Mouse (Mus musculus): ENCODE measurements around the gene Lhx8. TPM values are rescaled to one million over a fixed set of nuclear protein-coding genes. Genes with fewer than 3 reads are reported as not detected.

Gene Lhx8
- polyA plus RNA-seq, 1 experiment from 2014 or later: 25.3 TPM

GRCm38 (mm10) chr3:154332941-154333340, 2.5 kb upstream of the Lhx8 start:
- ATAC-seq (replicated peaks): no peak

DNA sequence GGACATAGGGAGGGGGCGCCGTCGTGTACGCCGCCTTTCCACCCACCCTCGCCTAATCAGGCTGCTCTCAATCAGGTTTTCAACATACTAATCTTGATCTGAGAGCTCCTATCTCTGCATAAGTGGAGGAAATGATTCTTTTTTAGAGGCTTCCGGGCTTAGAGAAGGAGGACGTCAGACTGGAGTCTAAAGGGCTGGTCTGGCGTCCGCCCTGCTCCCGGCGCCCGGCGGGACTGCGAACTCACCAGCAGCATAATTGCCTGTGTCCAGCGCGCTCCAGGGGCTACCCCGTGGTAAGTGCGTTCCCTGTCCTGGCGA, 1.7 kb upstream of the Lhx8 start:
- Histone ChIP-seq H3K4me1 (peaks cover 32% of the 10 kb centered on the region), H3K9me3 (no peaks in the 10 kb centered on the region), H3K9ac (replicated peaks) (no peak overlapping the region), H3K4me3 (peak overlapping the region; percentile 6; the same call in 1 of the 2 replicates), H3K27me3 (peaks cover 54% of the 10 kb centered on the region), H3K4me2 (replicated peaks) (no peak overlapping the region), H3K36me3 (no peaks in the 10 kb centered on the region), H3K27ac (replicated peaks) (no peak overlapping the region)
- no peak for ATAC-seq (replicated peaks)
- under 1% methylated on average over 20 of the region's 20 CpGs for WGBS

More at GRCm38 (mm10) chr3:154332941-154333340, 2.5 kb upstream of the Lhx8 start:
- H3K4me2 ChIP-seq (replicated peaks): no peak overlapping the region
- peaks cover 30% of the 10 kb centered on the region for H3K4me1 ChIP-seq
- 2% methylated on average over 15 of the region's 15 CpGs for WGBS
- no peak overlapping the region for H3K27ac ChIP-seq (replicated peaks)
- no peak overlapping the region for H3K4me3 ChIP-seq
- peaks cover 53% of the 10 kb centered on the region for H3K27me3 ChIP-seq
- H3K36me3 ChIP-seq: no peaks in the 10 kb centered on the region
- H3K9ac ChIP-seq (replicated peaks): no peak overlapping the region
- H3K9me3 ChIP-seq: no peaks in the 10 kb centered on the region

DNA sequence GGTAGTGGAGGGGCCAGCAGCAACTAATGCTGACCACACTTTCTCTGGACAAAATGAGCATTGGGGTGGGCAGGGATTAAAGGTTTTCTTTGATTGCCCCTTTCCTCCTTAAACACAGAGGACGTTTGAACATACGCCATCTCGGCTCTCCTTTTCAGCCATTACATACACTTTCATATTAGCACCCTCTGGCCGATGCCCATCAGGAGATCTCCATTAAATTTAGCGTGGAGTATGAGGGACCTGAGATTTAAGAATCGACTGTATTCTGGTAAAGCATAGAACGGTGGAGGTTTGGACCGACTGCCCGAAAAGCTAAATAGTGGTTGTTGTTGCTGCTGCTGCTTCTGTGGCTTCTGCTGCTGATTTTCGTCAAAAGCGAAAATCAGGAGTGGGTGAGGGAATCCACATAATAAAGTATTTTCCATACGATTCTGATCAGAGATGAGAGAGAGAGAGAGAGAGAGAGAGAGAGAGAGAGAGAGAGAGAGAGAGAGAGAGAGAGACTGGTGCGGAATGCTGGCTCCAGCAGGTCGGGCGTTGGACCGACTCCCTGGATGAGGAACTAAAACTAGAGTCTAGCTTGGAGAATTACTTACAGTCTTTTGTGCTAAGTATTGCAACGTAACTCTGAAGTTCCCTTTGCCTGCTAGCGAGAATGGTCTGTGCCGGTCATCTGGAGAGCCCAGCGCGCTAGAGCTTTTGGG, 1.2 kb upstream of the Lhx8 start:
- peaks cover 32% of the 10 kb centered on the region for H3K4me1 ChIP-seq
- H3K4me2 ChIP-seq (replicated peaks): no peak overlapping the region
- no peaks in the 10 kb centered on the region for H3K9me3 ChIP-seq
- H3K9ac ChIP-seq (replicated peaks): no peak overlapping the region
- under 1% methylated on average over 21 of the region's 21 CpGs for WGBS
- H3K36me3 ChIP-seq: no peaks in the 10 kb centered on the region
- H3K4me3 ChIP-seq: peak overlapping the region; percentile 6; the same call in 1 of the 2 replicates
- no peak for ATAC-seq (replicated peaks)
- H3K27ac ChIP-seq (replicated peaks): no peak overlapping the region
- H3K27me3 ChIP-seq: peaks cover 59% of the 10 kb centered on the region

- no peak for ATAC-seq (replicated peaks)
- Histone ChIP-seq H3K36me3 (no peaks in the 10 kb centered on the region), H3K27ac (replicated peaks) (no peak overlapping the region), H3K4me1 (peaks cover 32% of the 10 kb centered on the region), H3K9me3 (no peaks in the 10 kb centered on the region), H3K9ac (replicated peaks) (no peak overlapping the region), H3K4me3 (no peak overlapping the region), H3K4me2 (replicated peaks) (no peak overlapping the region), H3K27me3 (peaks cover 60% of the 10 kb centered on the region)
- WGBS: 1% methylated on average over 10 of the region's 10 CpGs
Measured at GRCm38 (mm10) chr3:154331003-154331340, 513 bp upstream of the Lhx8 start.

DNA sequence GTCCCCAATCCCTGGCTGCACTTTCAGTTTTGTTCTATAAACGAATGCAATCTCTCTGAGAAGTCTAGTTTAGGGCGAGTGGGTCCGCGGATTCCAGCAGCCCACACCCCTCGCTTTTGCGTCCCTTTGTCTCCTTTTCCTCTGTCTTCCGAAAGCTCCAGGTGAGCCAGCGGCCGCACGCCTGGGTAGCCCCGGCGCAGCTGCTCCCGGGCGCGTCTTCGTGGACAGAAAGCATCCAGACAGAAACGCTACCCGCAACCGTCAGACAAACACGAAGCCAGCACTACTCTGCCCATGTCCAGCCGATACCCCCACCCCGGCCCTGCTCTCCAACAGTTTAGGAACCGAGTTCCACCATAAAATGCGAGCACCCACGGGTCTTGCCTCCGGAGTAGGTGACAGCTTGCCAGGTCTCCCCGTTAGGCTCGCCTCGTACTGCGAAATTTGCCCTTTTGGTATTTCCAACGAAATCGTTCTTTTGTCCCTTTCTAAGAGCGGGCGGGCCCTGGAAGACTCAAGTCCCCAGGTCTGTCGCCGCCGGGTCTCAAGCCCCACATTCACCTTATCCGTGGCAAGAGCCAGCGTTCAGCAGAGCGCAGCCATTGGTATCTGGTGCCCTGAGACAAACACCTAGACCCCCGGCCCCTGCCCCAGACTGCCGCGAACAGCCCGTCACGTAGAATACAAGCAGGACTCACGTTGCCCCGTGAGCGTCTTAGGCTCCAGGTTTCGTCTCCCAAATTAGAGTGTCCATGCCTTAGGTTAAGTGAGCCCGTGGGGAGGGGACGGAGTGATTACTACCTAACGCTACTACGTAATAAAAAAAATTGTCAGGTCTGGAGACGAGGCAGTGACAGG, 907 bp downstream of the Lhx8 start:
- Histone ChIP-seq H3K4me1 (peaks cover 32% of the 10 kb centered on the region), H3K9me3 (no peaks in the 10 kb centered on the region), H3K27me3 (peaks cover 59% of the 10 kb centered on the region), H3K9ac (replicated peaks) (no peak overlapping the region; the same call in 1 of the 2 replicates), H3K4me3 (peak overlapping the region; percentile 41), H3K36me3 (no peaks in the 10 kb centered on the region), H3K27ac (replicated peaks) (peak overlapping the region; percentile 38), H3K4me2 (replicated peaks) (peak overlapping the region; percentile 70)
- under 1% methylated on average over 54 of the region's 54 CpGs for WGBS
- 0 out of 2 replicates have a peak, but pooled peaks have one; percentile 4 for ATAC-seq (replicated peaks)

- H3K4me1 ChIP-seq: peaks cover 32% of the 10 kb centered on the region
- WGBS: under 1% methylated on average over 22 of the region's 22 CpGs
- peak overlapping the region; percentile 43; the same call in 1 of the 2 replicates for H3K9ac ChIP-seq (replicated peaks)
- no peaks in the 10 kb centered on the region for H3K9me3 ChIP-seq
- no peaks in the 10 kb centered on the region for H3K36me3 ChIP-seq
- peak overlapping the region; percentile 52 for H3K27ac ChIP-seq (replicated peaks)
- peaks cover 58% of the 10 kb centered on the region for H3K27me3 ChIP-seq
- peak overlapping the region; percentile 41 for H3K4me3 ChIP-seq
- H3K4me2 ChIP-seq (replicated peaks): peak overlapping the region; percentile 70
- ATAC-seq (replicated peaks): no peak
Measured at GRCm38 (mm10) chr3:154328721-154329322, 1.6 kb downstream of the Lhx8 start.

DNA sequence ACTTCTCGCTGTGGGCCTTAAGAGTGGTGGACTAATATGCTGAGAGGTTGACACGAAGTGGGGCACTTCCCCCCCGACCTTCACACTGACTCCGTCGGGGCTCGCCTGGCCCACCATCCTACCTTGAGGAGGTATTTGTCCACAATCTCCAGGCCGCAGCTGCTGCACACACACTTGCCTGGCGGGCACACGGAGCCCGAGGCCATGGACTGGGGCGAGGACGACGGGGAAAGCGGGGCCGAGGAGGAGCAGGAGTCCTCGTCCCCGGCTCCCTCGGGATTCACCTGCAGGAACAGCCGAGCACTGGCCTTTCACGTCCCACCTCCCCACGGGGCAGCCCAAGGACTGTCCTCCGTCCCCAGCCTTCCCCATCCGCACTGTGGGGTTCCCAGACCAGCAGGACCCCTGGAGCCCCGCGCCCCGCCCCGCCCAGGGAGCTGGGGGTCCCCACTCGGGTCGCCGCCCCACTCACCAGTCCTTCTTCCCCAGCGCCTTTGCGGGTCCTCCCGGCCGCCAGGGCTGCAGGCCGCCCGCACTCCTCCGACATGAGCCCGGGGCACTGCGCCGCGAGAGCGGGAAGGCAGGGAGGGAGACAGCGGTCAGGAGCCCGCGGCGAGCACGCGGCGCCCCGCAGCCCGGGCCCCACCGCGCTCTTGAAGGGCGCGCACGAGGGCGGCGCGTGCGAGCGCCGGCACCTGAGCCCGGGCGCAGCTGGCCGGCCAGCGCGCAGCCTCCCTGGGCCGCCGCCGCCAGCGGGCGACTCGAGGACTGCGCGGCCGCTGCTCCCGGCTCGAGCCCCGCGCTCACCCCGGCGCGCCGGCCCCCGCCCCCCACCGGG, 2.4 kb downstream of the Lhx8 start:
- peak; percentile 80 for ATAC-seq (replicated peaks)
- WGBS: 1% methylated on average over 66 of the region's 86 CpGs
- peak overlapping the region; percentile 52 for H3K27ac ChIP-seq (replicated peaks)
- H3K36me3 ChIP-seq: no peaks in the 10 kb centered on the region
- H3K9me3 ChIP-seq: no peaks in the 10 kb centered on the region
- peaks cover 57% of the 10 kb centered on the region for H3K27me3 ChIP-seq
- peaks cover 32% of the 10 kb centered on the region for H3K4me1 ChIP-seq
- peak overlapping the region; percentile 70 for H3K4me2 ChIP-seq (replicated peaks)
- peak overlapping the region; percentile 43 for H3K9ac ChIP-seq (replicated peaks)
- peak overlapping the region; percentile 41 for H3K4me3 ChIP-seq

DNA sequence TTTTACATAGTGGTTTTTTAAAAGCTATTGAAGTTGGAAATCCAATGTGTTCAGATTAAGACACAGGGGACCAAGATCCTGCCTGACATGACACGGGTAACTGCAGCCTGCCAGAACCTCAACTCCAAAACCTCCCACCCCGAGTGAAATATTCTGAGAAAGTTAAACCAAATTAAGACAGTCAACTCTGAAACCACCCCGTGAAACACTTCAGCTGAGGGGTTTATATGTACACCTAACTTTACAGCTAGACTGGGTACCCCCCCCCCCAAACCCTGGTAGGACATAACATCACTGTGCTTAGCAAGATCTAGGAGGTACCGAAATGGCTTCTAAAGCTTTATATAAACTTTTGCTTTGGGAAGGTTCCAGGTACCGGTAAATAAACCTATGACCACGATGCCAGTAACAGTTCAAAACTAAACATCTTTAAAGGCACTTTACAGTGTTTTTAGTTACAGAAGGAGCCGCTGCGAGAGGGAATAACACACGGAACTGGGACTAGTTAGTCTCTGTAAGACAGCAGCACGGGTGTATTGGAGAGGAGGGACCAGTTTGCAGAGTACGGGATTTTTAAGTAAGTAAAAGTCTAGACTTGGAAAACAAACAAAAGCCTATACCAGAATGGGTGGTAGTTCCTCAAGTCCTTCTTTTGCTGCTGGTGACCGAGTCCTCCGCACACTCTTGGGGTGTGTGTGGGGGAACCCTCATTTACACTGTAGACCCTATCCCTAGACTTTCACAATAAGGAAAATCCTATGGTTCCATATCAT, 3.2 kb downstream of the Lhx8 start:
- Histone ChIP-seq H3K9me3 (no peaks in the 10 kb centered on the region), H3K4me3 (peak overlapping the region; percentile 41; the same call in 1 of the 2 replicates), H3K4me2 (replicated peaks) (no peak overlapping the region), H3K27ac (replicated peaks) (no peak overlapping the region), H3K27me3 (peaks cover 62% of the 10 kb centered on the region), H3K36me3 (no peaks in the 10 kb centered on the region), H3K4me1 (peaks cover 32% of the 10 kb centered on the region), H3K9ac (replicated peaks) (no peak overlapping the region)
- no peak for ATAC-seq (replicated peaks)
- WGBS: 3% methylated on average over 13 of the region's 13 CpGs

- no peaks in the 10 kb centered on the region for H3K36me3 ChIP-seq
- no peak overlapping the region for H3K27ac ChIP-seq (replicated peaks)
- no peak for ATAC-seq (replicated peaks)
- no peaks in the 10 kb centered on the region for H3K9me3 ChIP-seq
- no peaks in the 10 kb centered on the region for H3K4me1 ChIP-seq
- H3K27me3 ChIP-seq: peaks cover 43% of the 10 kb centered on the region
- WGBS: 74% methylated on average over 13 of the region's 13 CpGs
- H3K9ac ChIP-seq (replicated peaks): no peak overlapping the region
- H3K4me2 ChIP-seq (replicated peaks): no peak overlapping the region
- no peak overlapping the region for H3K4me3 ChIP-seq
Measured at GRCm38 (mm10) chr3:154321921-154322574, 8.4 kb downstream of the Lhx8 start.

- H3K9ac ChIP-seq (replicated peaks): no peak overlapping the region
- peaks cover 7% of the 10 kb centered on the region; the same call in 1 of the 2 replicates for H3K27me3 ChIP-seq
- ATAC-seq (replicated peaks): no peak
- no peaks in the 10 kb centered on the region for H3K9me3 ChIP-seq
- no peaks in the 10 kb centered on the region for H3K4me1 ChIP-seq
- no peak overlapping the region for H3K4me2 ChIP-seq (replicated peaks)
- no peak overlapping the region for H3K27ac ChIP-seq (replicated peaks)
- no peaks in the 10 kb centered on the region for H3K36me3 ChIP-seq
- H3K4me3 ChIP-seq: no peak overlapping the region
- WGBS: 12% methylated on average over 5 of the region's 5 CpGs
Measured at GRCm38 (mm10) chr3:154317651-154318248, 12.7 kb downstream of the Lhx8 start.
